10 mouse cellular contexts compared by ENCODE assay signal in genomic region chr1:75652987-75653573, GRCm38 (mm10).
DNase-seq lines count a peak whose midpoint lies in the region; ATAC-seq lines count a peak whose summit lies in the region.
"Had no signal": no experiment of that assay in that cellular context is flagged by ENCODE, and none has a peak within 500 bp of the region (broad histone marks: within the 10 kb centered on the region; RNA-seq: fewer than 3 reads in every experiment).

No protein-coding gene starts in this region.

- H3K4me1 ChIP-seq in intestine, embryonic 14.5 days (replicated peaks; ENCODE audit: control insufficient read depth, insufficient read depth, low read length) = no peaks in the 10 kb centered on the region; the same call in 1 of the 2 replicates
- H3K4me1 ChIP-seq in intestine, embryonic 15.5 days (replicated peaks) = 0 out of 2 replicates have a peak, but pooled peaks cover 3% of the 10 kb centered on the region
- peaks cover 10% of the 10 kb centered on the region for H3K4me1 ChIP-seq in midbrain, embryonic 13.5 days (replicated peaks)
- H3K4me1 ChIP-seq in midbrain, embryonic 16.5 days (ENCODE audit: control insufficient read depth, insufficient read depth, low read length) = 0 out of 2 replicates have a peak, but pooled peaks cover 2% of the 10 kb centered on the region
- peaks cover 9% of the 10 kb centered on the region for H3K4me1 ChIP-seq in midbrain, embryonic 15.5 days

- H3K27ac ChIP-seq in intestine, embryonic 14.5 days (ENCODE audit: low read depth) = no peak overlapping the region
- H3K27ac ChIP-seq in intestine, embryonic 15.5 days = no peak overlapping the region
- no peak overlapping the region for H3K27ac ChIP-seq in midbrain, embryonic 13.5 days
- no peak overlapping the region for H3K27ac ChIP-seq in midbrain, embryonic 16.5 days (ENCODE audit: low read length)
- no peak overlapping the region for H3K27ac ChIP-seq in midbrain, embryonic 15.5 days

- ATAC-seq in intestine, embryonic 14.5 days (replicated peaks; ENCODE audit: low FRiP score, low TSS enrichment, low read depth) = 0 out of 2 replicates have a peak, but pooled peaks have one; percentile 23
- no peak for ATAC-seq in intestine, embryonic 15.5 days
- ATAC-seq in midbrain, embryonic 13.5 days = peak; percentile 56; the same call in 1 of the 2 replicates
- ATAC-seq in midbrain, embryonic 16.5 days = no peak; the same call in 1 of the 2 replicates
- peak; percentile 50; the same call in 1 of the 2 replicates for ATAC-seq in midbrain, embryonic 15.5 days (replicated peaks)
- ATAC-seq: activated CD4-positive, CD25-positive, alpha-beta regulatory T cell, adult 4 months had no signal

- no peaks in the 10 kb centered on the region for H3K9me3 ChIP-seq in intestine, embryonic 14.5 days (ENCODE audit: control insufficient read depth, low read length)
- H3K9me3 ChIP-seq in intestine, embryonic 15.5 days = no peaks in the 10 kb centered on the region
- H3K9me3 ChIP-seq in midbrain, embryonic 13.5 days = no peaks in the 10 kb centered on the region
- no peaks in the 10 kb centered on the region for H3K9me3 ChIP-seq in midbrain, embryonic 16.5 days (replicated peaks; ENCODE audit: control insufficient read depth, low read length, poor library complexity, severe bottlenecking)
- H3K9me3 ChIP-seq in midbrain, embryonic 15.5 days = no peaks in the 10 kb centered on the region

- no peaks in the 10 kb centered on the region for H3K27me3 ChIP-seq in intestine, embryonic 14.5 days (replicated peaks; ENCODE audit: control insufficient read depth, insufficient read depth, low read length)
- no peaks in the 10 kb centered on the region for H3K27me3 ChIP-seq in intestine, embryonic 15.5 days (replicated peaks)
- peaks cover 32% of the 10 kb centered on the region for H3K27me3 ChIP-seq in midbrain, embryonic 13.5 days
- peaks cover 7% of the 10 kb centered on the region; the same call in 1 of the 2 replicates for H3K27me3 ChIP-seq in midbrain, embryonic 16.5 days (ENCODE audit: control insufficient read depth, insufficient read depth, low read depth, low read length)
- no peaks in the 10 kb centered on the region for H3K27me3 ChIP-seq in midbrain, embryonic 15.5 days (replicated peaks)

- H3K36me3 ChIP-seq in intestine, embryonic 14.5 days (ENCODE audit: control insufficient read depth, insufficient read depth, low read length) = no peaks in the 10 kb centered on the region
- H3K36me3 ChIP-seq in intestine, embryonic 15.5 days = no peaks in the 10 kb centered on the region
- H3K36me3 ChIP-seq in midbrain, embryonic 13.5 days = no peaks in the 10 kb centered on the region
- no peaks in the 10 kb centered on the region for H3K36me3 ChIP-seq in midbrain, embryonic 16.5 days (ENCODE audit: control insufficient read depth, insufficient read depth, low read length)
- no peaks in the 10 kb centered on the region for H3K36me3 ChIP-seq in midbrain, embryonic 15.5 days (replicated peaks)

- peak; percentile 8 to 11 for DNase-seq in cerebellum, postnatal 25 days
- DNase-seq in cerebellum, adult 11-12 months = no peak
- no peak for DNase-seq in intestine, embryonic 14.5 days (ENCODE audit: low spot score)
- no peak for DNase-seq in adrenal gland, postnatal 14 days

- H3K9ac ChIP-seq in intestine, embryonic 14.5 days (ENCODE audit: low read length) = no peak overlapping the region
- no peak overlapping the region; the same call in 1 of the 2 replicates for H3K9ac ChIP-seq in intestine, embryonic 15.5 days
- H3K9ac ChIP-seq in midbrain, embryonic 13.5 days (replicated peaks) = no peak overlapping the region
- H3K9ac ChIP-seq in midbrain, embryonic 16.5 days (ENCODE audit: low read depth, low read length) = no peak overlapping the region
- H3K9ac ChIP-seq in midbrain, embryonic 15.5 days = no peak overlapping the region
- H3K9ac ChIP-seq: liver, postnatal 0 days had no signal

- no peak overlapping the region for H3K4me2 ChIP-seq in intestine, embryonic 14.5 days (ENCODE audit: low read length)
- H3K4me2 ChIP-seq in intestine, embryonic 15.5 days (replicated peaks) = no peak overlapping the region; the same call in 1 of the 2 replicates
- H3K4me2 ChIP-seq in midbrain, embryonic 13.5 days (replicated peaks) = no peak overlapping the region
- no peak overlapping the region for H3K4me2 ChIP-seq in midbrain, embryonic 16.5 days (ENCODE audit: low read length)
- no peak overlapping the region for H3K4me2 ChIP-seq in midbrain, embryonic 15.5 days

- no peak overlapping the region for H3K4me3 ChIP-seq in intestine, embryonic 14.5 days (ENCODE audit: low read depth, low read length)
- H3K4me3 ChIP-seq in intestine, embryonic 15.5 days (replicated peaks) = no peak overlapping the region
- H3K4me3 ChIP-seq in midbrain, embryonic 13.5 days (replicated peaks) = no peak overlapping the region
- H3K4me3 ChIP-seq in midbrain, embryonic 16.5 days (ENCODE audit: low read depth, low read length) = no peak overlapping the region
- no peak overlapping the region for H3K4me3 ChIP-seq in midbrain, embryonic 15.5 days

- 62% methylated on average over 3 of the region's 3 CpGs for whole genome bisulfite sequencing in intestine, embryonic 14.5 days
- 61% methylated on average over 3 of the region's 3 CpGs for WGBS in intestine, embryonic 15.5 days
- 52% methylated on average over 3 of the region's 3 CpGs for WGBS in midbrain, embryonic 13.5 days
- 47% methylated on average over 3 of the region's 3 CpGs for WGBS in midbrain, embryonic 16.5 days
- 39% methylated on average over 3 of the region's 3 CpGs for WGBS in midbrain, embryonic 15.5 days

Comparison
In these comparisons a context has a peak if more than half of its experiments do, and no peak if none do; other contexts are left out.
1. DNase-seq: peak in cerebellum, postnatal 25 days (2 of 2); none in cerebellum, adult 11-12 months (single experiment), intestine, embryonic 14.5 days (single experiment) and adrenal gland, postnatal 14 days (single experiment).
2. ATAC-seq: peak in intestine, embryonic 14.5 days (single experiment), midbrain, embryonic 13.5 days (single experiment) and midbrain, embryonic 15.5 days (single experiment); none in intestine, embryonic 15.5 days (single experiment) and midbrain, embryonic 16.5 days (single experiment).